Mouse (Mus musculus) stomach, embryonic 16.5 days (tissue): ENCODE data around the gene Arntl. TPM values are rescaled to one million over a fixed set of nuclear protein-coding genes. Genes with fewer than 3 reads are reported as not detected.

Source experiments
- ATAC-seq: fragments of 200-750 bp; cut with Nextera tagmentation; 2 replicates; pipeline ENCODE4 v1.8.0; 2017; ENCODE audit warnings: moderate number of reproducible peaks, moderate TSS enrichment; ENCODE audit not compliant: insufficient read depth, low FRiP score
- H3K27ac ChIP-seq: fragments of 300-500 bp; sonication (generic); 2 replicates; pipeline ENCODE4 v1.5.1; 2014; ENCODE audit warnings: low read length
- H3K27me3 ChIP-seq: fragments of 300-500 bp; sonication (generic); 2 replicates; pipeline ENCODE4 v1.6.1; 2014; ENCODE audit warnings: low read length, control low read depth, mixed read lengths; ENCODE audit not compliant: control insufficient read depth, insufficient read depth
- H3K36me3 ChIP-seq: fragments of 300-500 bp; sonication (generic); 2 replicates; pipeline ENCODE4 v1.6.1; 2014; ENCODE audit warnings: low read length; ENCODE audit not compliant: control insufficient read depth, insufficient read depth
- H3K4me1 ChIP-seq: fragments of 300-500 bp; sonication (generic); 2 replicates; pipeline ENCODE4 v1.6.1; 2014; ENCODE audit warnings: low read length, control low read depth, mixed read lengths; ENCODE audit not compliant: control insufficient read depth, insufficient read depth
- H3K4me2 ChIP-seq: fragments of 300-500 bp; sonication (generic); 2 replicates; pipeline ENCODE4 v1.6.1; 2014; ENCODE audit warnings: low read depth, low read length, mixed read lengths
- H3K4me3 ChIP-seq: fragments of 300-500 bp; sonication (generic); replicated peaks from 2 replicates; pipeline ENCODE4 v1.5.1; 2014; ENCODE audit warnings: mild to moderate bottlenecking, low read length
- H3K9ac ChIP-seq: fragments of 300-500 bp; sonication (generic); 2 replicates; pipeline ENCODE4 v1.6.1; 2014; ENCODE audit warnings: low read length
- H3K9me3 ChIP-seq: fragments of 300-500 bp; sonication (generic); replicated peaks from 2 replicates; pipeline ENCODE4 v1.6.1; 2016; ENCODE audit warnings: low read length, control low read depth; ENCODE audit not compliant: control insufficient read depth
- WGBS: fragments of 180-500 bp; shearing (Covaris S2); extraction: QIAGEN DNeasy Blood & Tissue Kit; methylation state at CpG from one replicate; pipeline ENCODE4 v1.1.7; 2014; 5-methylcytosine and 5-hydroxymethylcytosine counted together
- polyA plus RNA-seq: library from polyadenylated mRNA; unstranded; fragments of >200 nt; fragmentation: Nextera tagmentation; extraction: Ambion mirVana; gene quantifications from 2 replicates; pipeline ENCODE4 v1.2.1, GENCODE M21; 2015

Gene Arntl
- polyA plus RNA-seq, 1 experiment from 2014 or later, result 14.1 TPM

- no peak overlapping the region for H3K4me2 ChIP-seq
- ATAC-seq, result no peak
- no peaks in the 10 kb centered on the region for H3K27me3 ChIP-seq
- no peaks in the 10 kb centered on the region for H3K9me3 ChIP-seq
- H3K9ac ChIP-seq, result no peak overlapping the region
- no peaks in the 10 kb centered on the region for H3K36me3 ChIP-seq
- no peak overlapping the region for H3K4me3 ChIP-seq
- H3K27ac ChIP-seq, result no peak overlapping the region
- H3K4me1 ChIP-seq, result no peaks in the 10 kb centered on the region; the same call in 1 of the 2 replicates
These were observed 22.2 kb upstream of the Arntl start for GRCm38 (mm10) chr7:113185056-113185455.

GRCm38 (mm10) chr7:113186041-113186800 lies 21.0 kb upstream of the Arntl start:
- no peak for ATAC-seq
- Histone ChIP-seq H3K4me1 (no peaks in the 10 kb centered on the region; the same call in 1 of the 2 replicates), H3K4me3 (no peak overlapping the region), H3K27me3 (no peaks in the 10 kb centered on the region), H3K9me3 (no peaks in the 10 kb centered on the region), H3K27ac (no peak overlapping the region), H3K9ac (no peak overlapping the region), H3K4me2 (no peak overlapping the region), H3K36me3 (no peaks in the 10 kb centered on the region)
- WGBS, result 49% methylated on average over 10 of the region's 10 CpGs

DNA sequence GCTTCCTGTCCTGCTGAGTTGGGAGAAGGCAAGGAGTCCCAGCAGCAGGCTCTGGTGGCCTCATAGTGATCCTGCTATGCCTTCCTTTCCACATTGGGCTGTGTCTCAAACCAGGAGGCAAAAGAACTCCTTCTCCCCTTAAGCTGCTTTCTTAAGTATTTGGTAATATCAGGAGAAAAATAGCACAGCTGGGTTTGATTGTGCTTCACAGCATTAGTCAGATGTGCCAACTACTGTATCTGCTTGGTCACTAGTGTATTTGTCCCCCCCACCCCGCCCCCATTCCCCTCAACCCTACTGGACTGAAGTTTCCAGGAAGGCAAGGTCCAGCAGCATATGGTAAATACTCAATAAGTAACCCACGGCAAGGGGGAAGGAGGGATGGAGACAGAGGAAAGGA lies 19.2 kb upstream of the Arntl start:
- no peak for ATAC-seq
- Histone ChIP-seq H3K4me2 (no peak overlapping the region), H3K36me3 (no peaks in the 10 kb centered on the region), H3K4me3 (no peak overlapping the region), H3K27me3 (no peaks in the 10 kb centered on the region), H3K9ac (no peak overlapping the region), H3K4me1 (no peaks in the 10 kb centered on the region; the same call in 1 of the 2 replicates), H3K27ac (no peak overlapping the region), H3K9me3 (no peaks in the 10 kb centered on the region)
- WGBS, result 49% methylated on average over 2 of the region's 2 CpGs

- Histone ChIP-seq H3K9ac (no peak overlapping the region), H3K36me3 (no peaks in the 10 kb centered on the region), H3K27me3 (no peaks in the 10 kb centered on the region), H3K4me3 (no peak overlapping the region), H3K27ac (no peak overlapping the region), H3K4me1 (no peaks in the 10 kb centered on the region; the same call in 1 of the 2 replicates), H3K4me2 (no peak overlapping the region), H3K9me3 (no peaks in the 10 kb centered on the region)
- no peak for ATAC-seq
- WGBS, result 44% methylated on average over 9 of the region's 9 CpGs
These were observed 18.7 kb upstream of the Arntl start for GRCm38 (mm10) chr7:113188566-113188965.

- H3K36me3 ChIP-seq, result no peaks in the 10 kb centered on the region
- no peak overlapping the region for H3K4me3 ChIP-seq
- ATAC-seq, result no peak
- H3K4me2 ChIP-seq, result no peak overlapping the region
- H3K27me3 ChIP-seq, result no peaks in the 10 kb centered on the region
- no peak overlapping the region for H3K9ac ChIP-seq
- no peaks in the 10 kb centered on the region for H3K4me1 ChIP-seq
- no peaks in the 10 kb centered on the region for H3K9me3 ChIP-seq
- WGBS, result 54% methylated on average over 1 of the region's 1 CpGs
- no peak overlapping the region for H3K27ac ChIP-seq
These were observed 15.5 kb upstream of the Arntl start for GRCm38 (mm10) chr7:113191787-113192186.

DNA sequence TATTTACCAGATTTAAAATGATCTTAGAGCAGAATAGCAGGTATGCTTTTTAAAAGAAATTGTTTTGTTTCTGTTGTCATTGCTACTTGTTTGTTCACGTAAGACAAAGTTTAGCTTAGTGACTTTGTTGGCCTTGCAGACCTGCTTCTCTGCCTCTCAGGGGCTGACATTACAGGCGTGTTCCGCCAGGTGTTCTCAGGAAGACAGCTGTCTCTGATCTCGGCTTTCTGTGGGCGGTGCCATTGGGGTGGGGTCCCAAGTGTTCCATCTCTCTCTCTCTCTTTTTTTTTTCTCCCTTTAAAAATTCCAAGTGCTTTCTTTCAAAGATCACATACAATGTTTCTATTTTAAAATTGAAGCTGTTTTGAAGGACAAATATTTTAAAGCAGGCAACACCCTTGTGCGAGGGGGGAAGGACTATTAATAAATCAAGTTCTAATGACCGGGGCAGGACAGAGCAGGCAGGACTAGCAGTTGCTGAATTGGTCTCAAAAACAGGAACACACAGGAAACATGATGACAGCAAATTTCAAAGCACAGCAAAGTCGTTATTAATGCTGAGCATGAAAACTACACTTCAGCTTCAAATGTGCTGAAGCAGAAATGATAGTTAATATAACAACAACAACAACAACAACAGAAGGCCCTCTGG lies 14.4 kb upstream of the Arntl start:
- Histone ChIP-seq H3K4me1 (peaks cover 5% of the 10 kb centered on the region; the same call in 1 of the 2 replicates), H3K4me2 (no peak overlapping the region), H3K27ac (peak overlapping the region; percentile 23; the same call in 1 of the 2 replicates), H3K9ac (no peak overlapping the region), H3K9me3 (no peaks in the 10 kb centered on the region), H3K36me3 (no peaks in the 10 kb centered on the region), H3K27me3 (no peaks in the 10 kb centered on the region), H3K4me3 (no peak overlapping the region)
- ATAC-seq, result no peak
- WGBS, result 20% methylated on average over 8 of the region's 8 CpGs

GRCm38 (mm10) chr7:113193872-113194271 lies 13.4 kb upstream of the Arntl start:
- H3K9ac ChIP-seq, result no peak overlapping the region
- no peaks in the 10 kb centered on the region for H3K9me3 ChIP-seq
- no peak overlapping the region for H3K4me2 ChIP-seq
- no peak overlapping the region for H3K27ac ChIP-seq
- H3K27me3 ChIP-seq, result no peaks in the 10 kb centered on the region
- no peak for ATAC-seq
- H3K4me1 ChIP-seq, result peaks cover 5% of the 10 kb centered on the region; the same call in 1 of the 2 replicates
- no peaks in the 10 kb centered on the region for H3K36me3 ChIP-seq
- H3K4me3 ChIP-seq, result no peak overlapping the region

GRCm38 (mm10) chr7:113195271-113195670 lies 12.0 kb upstream of the Arntl start:
- H3K9ac ChIP-seq, result no peak overlapping the region
- H3K4me2 ChIP-seq, result no peak overlapping the region
- no peaks in the 10 kb centered on the region for H3K27me3 ChIP-seq
- no peaks in the 10 kb centered on the region for H3K36me3 ChIP-seq
- H3K9me3 ChIP-seq, result no peaks in the 10 kb centered on the region
- WGBS, result 57% methylated on average over 2 of the region's 2 CpGs
- no peak overlapping the region; the same call in 1 of the 2 replicates for H3K27ac ChIP-seq
- H3K4me3 ChIP-seq, result no peak overlapping the region
- no peak for ATAC-seq
- peaks cover 5% of the 10 kb centered on the region; the same call in 1 of the 2 replicates for H3K4me1 ChIP-seq

DNA sequence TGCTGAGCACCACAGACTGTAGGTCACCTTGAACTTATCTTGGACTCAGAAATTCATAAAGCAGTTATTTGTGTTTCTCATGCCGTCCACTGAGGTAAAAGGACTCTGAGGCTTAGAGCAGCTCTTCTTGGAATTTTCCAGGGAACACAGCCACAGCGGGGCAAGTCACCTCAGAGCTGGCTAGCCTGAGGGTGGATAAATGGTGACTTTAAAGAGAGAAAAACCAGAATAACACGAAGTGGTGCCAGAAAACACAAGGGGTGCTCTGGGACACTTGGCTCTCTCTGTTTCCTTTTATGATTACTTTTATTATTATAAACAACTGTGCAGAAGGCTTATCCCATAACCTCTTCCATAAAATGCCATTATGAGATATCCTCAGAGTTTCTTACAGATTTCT lies 11.1 kb upstream of the Arntl start:
- Histone ChIP-seq H3K9me3 (no peaks in the 10 kb centered on the region), H3K36me3 (no peaks in the 10 kb centered on the region), H3K4me1 (peaks cover 5% of the 10 kb centered on the region; the same call in 1 of the 2 replicates), H3K4me2 (no peak overlapping the region), H3K9ac (no peak overlapping the region), H3K27ac (no peak overlapping the region), H3K4me3 (no peak overlapping the region), H3K27me3 (no peaks in the 10 kb centered on the region)
- WGBS, result 72% methylated on average over 3 of the region's 3 CpGs
- ATAC-seq, result no peak
